Mouse (Mus musculus): ENCODE results near the gene Katnal1. TPM values are rescaled to one million over a fixed set of nuclear protein-coding genes. Genes with fewer than 3 reads are reported as not detected.

Gene Katnal1
- total and polyA plus RNA-seq, 3 experiments: 2.8 to 7.0 (median 3.2) TPM

DNA sequence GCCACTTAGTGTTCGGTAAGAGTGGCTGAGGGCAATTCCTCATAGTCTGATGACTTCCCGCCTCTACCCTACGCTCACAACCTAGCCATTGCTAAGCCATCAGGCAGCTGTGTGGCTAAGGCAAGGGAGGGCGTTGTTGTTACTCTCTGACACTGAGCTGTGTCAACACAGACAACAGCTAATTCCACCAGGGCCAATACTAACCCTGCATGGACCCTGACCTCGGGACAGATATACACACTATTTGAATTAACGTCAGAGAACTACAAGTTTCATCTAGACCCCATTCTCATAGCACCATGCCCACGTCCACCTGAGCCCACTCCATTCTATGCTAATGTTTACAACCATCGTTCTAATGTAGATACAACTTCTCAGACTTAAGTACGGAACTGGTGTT is 5.1 kb downstream of the Katnal1 start:
- TF ChIP-seq CTCF (conservative IDR thresholded peaks at IDR 0.05 in 1 of 2, IDR thresholded peaks at IDR 0.05 in 1 of 2; ENCODE audit: low read depth in 2 of 2, low read length in 2 of 2): no peak
- TF ChIP-seq TBP (conservative IDR thresholded peaks at IDR 0.05; ENCODE audit: low read depth, low read length): no peak
- TF ChIP-seq ELF1 (IDR thresholded peaks at IDR 0.05; ENCODE audit: low read depth, low read length): no peak
- TF ChIP-seq POLR2A (IDR thresholded peaks at IDR 0.05; ENCODE audit: low read depth, low read length): no peak
- TF ChIP-seq JUND (conservative IDR thresholded peaks at IDR 0.05; ENCODE audit: low read depth, low read length): no peak
- no peak for TF ChIP-seq EP300 (IDR thresholded peaks at IDR 0.05; ENCODE audit: low read length)
- no peak for TF ChIP-seq CHD2 (IDR thresholded peaks at IDR 0.05; ENCODE audit: low read length)
- no peak for TF ChIP-seq UBTF (IDR thresholded peaks at IDR 0.05; ENCODE audit: low read depth, low read length)
- TF ChIP-seq CHD1 (IDR thresholded peaks at IDR 0.05; ENCODE audit: low read depth, low read length): no peak
- no peak for TF ChIP-seq MAZ (IDR thresholded peaks at IDR 0.05; ENCODE audit: low read depth, low read length)
- TF ChIP-seq RAD21 (IDR thresholded peaks at IDR 0.05; ENCODE audit: low read depth, low read length): no peak
- TF ChIP-seq ZMIZ1 (IDR thresholded peaks at IDR 0.05; ENCODE audit: low read depth, low read length): no peak
- no peak for TF ChIP-seq MAX (IDR thresholded peaks at IDR 0.05; ENCODE audit: low read length)
- no peak for TF ChIP-seq ZNF384 (IDR thresholded peaks at IDR 0.05; ENCODE audit: low read depth, low read length)
- TF ChIP-seq KAT2A (IDR thresholded peaks at IDR 0.05; ENCODE audit: insufficient replicate concordance, low read length): no peak
- TF ChIP-seq NRF1 (IDR thresholded peaks at IDR 0.05; ENCODE audit: low read depth, low read length): no peak
- no peak for TF ChIP-seq BHLHE40 (IDR thresholded peaks at IDR 0.05; ENCODE audit: low read depth, low read length)
- TF ChIP-seq NELFE (IDR thresholded peaks at IDR 0.05; ENCODE audit: low read depth, low read length): no peak
- TF ChIP-seq E2F4 (IDR thresholded peaks at IDR 0.05; ENCODE audit: insufficient replicate concordance, low read depth, low read length): no peak
- no peak for TF ChIP-seq RCOR1 (conservative IDR thresholded peaks at IDR 0.05; ENCODE audit: low read depth, low read length)
- no peak for DNase-seq (ENCODE audit: extremely low read depth)
- Histone ChIP-seq H3K36me3 (replicated peaks in 1 of 2; ENCODE audit: control insufficient read depth in 1 of 2, insufficient read depth in 1 of 2, low read length in 1 of 2) (peaks cover 7 to 24% of the 10 kb centered on the region in 2 experiments), H3K4me1 (ENCODE audit: control insufficient read depth in 1 of 2, insufficient read depth in 2 of 2) (peaks cover 3 to 19% of the 10 kb centered on the region in 2 experiments; a peak in 3 of 4 replicates), H3K27ac (ENCODE audit: insufficient read depth, low read depth) (no peak overlapping the region), H3K9ac (ENCODE audit: insufficient read depth, low read depth) (no peak overlapping the region), H3K79me2 (replicated peaks; ENCODE audit: control insufficient read depth, extremely low read depth, insufficient read depth, poor library complexity, severe bottlenecking) (no peaks in the 10 kb centered on the region), H3K27me3 (replicated peaks) (no peaks in the 10 kb centered on the region), H3K9me3 (replicated peaks; ENCODE audit: low read length) (no peaks in the 10 kb centered on the region), H3K4me3 (replicated peaks in 1 of 3; ENCODE audit: low read depth in 2 of 3, low read length in 2 of 3, poor library complexity in 1 of 3) (no peak overlapping the region), H3K4me2 (ENCODE audit: insufficient read depth, low read depth, poor library complexity, severe bottlenecking) (no peak overlapping the region)
- in situ Hi-C loops (cut with MboI; ENCODE audit: low pct_ligation_motif_present, low pct_unique_long_range_greater_than_20kb, low sequenced_read_pairs) (no loop called here), dilution Hi-C loops (cut with MboI; ENCODE audit: extremely low pct_ligation_motif_present, extremely low pct_unique_long_range_greater_than_20kb, low sequenced_read_pairs) (no loop called here)

DNA sequence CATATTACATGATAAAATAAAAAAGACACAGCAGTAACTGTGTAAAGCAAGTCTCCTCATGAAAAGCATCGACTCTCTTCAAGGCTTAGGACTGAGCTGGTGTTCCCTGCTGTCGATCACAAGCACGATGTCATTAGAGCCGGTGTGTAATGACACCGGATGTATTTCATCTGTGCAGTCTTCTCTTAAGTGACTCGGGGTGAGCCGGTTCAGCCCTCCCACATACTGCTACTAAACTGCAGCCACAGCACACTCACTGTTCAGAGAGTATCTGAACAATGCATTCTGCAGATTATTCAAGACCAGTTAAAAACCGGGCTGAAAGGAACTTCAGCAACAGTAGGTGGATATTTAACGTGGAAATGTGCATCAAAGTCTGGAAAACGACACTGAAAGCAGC is 5.7 kb downstream of the Katnal1 start:
- no peak for DNase-seq (ENCODE audit: extremely low read depth)
- dilution Hi-C loops (cut with MboI; ENCODE audit: extremely low pct_ligation_motif_present, extremely low pct_unique_long_range_greater_than_20kb, low sequenced_read_pairs): no loop called here

More for the DNA sequence above, 5.7 kb downstream of the Katnal1 start:
- Histone ChIP-seq H3K27me3 (replicated peaks) (no peaks in the 10 kb centered on the region), H3K4me3 (replicated peaks in 1 of 3; ENCODE audit: low read depth in 2 of 3, low read length in 2 of 3, poor library complexity in 1 of 3) (no peak overlapping the region), H3K36me3 (replicated peaks in 1 of 2; ENCODE audit: control insufficient read depth in 1 of 2, insufficient read depth in 1 of 2, low read length in 1 of 2) (peaks cover 7 to 31% of the 10 kb centered on the region in 2 experiments), H3K9me3 (replicated peaks; ENCODE audit: low read length) (no peaks in the 10 kb centered on the region), H3K4me2 (ENCODE audit: insufficient read depth, low read depth, poor library complexity, severe bottlenecking) (no peak overlapping the region), H3K79me2 (replicated peaks; ENCODE audit: control insufficient read depth, extremely low read depth, insufficient read depth, poor library complexity, severe bottlenecking) (no peaks in the 10 kb centered on the region), H3K4me1 (ENCODE audit: control insufficient read depth in 1 of 2, insufficient read depth in 2 of 2) (peaks cover 3 to 18% of the 10 kb centered on the region in 2 experiments; a peak in 3 of 4 replicates), H3K9ac (ENCODE audit: insufficient read depth, low read depth) (no peak overlapping the region), H3K27ac (ENCODE audit: insufficient read depth, low read depth) (no peak overlapping the region)
- TF ChIP-seq POLR2A (IDR thresholded peaks at IDR 0.05; ENCODE audit: low read depth, low read length) (no peak), NELFE (IDR thresholded peaks at IDR 0.05; ENCODE audit: low read depth, low read length) (no peak), ZNF384 (IDR thresholded peaks at IDR 0.05; ENCODE audit: low read depth, low read length) (no peak), TCF12 (IDR thresholded peaks at IDR 0.05; ENCODE audit: low read depth, low read length) (no peak)
- in situ Hi-C loops (cut with MboI; ENCODE audit: low pct_ligation_motif_present, low pct_unique_long_range_greater_than_20kb, low sequenced_read_pairs): no loop called here
